Mouse (Mus musculus) hindbrain, embryonic 11.5 days (tissue): ENCODE measurements at regions not wholly inside any gene's neighbourhood (a gene's known extent, or its start where the extent isn't known, plus 50 kb on each side); places are given as distances from the start of the nearest gene placed in this dataset.
A peak's percentile ranks its signal among the peaks of the same experiment; 100 is the strongest.

Experiments used
- ATAC-seq: fragments of 200-750 bp; cut with Nextera tagmentation; 2 replicates; pipeline ENCODE4 v1.8.0; 2017; ENCODE audit warnings: mild to moderate bottlenecking, moderate TSS enrichment, moderate library complexity; ENCODE audit not compliant: low FRiP score
- DNase-seq: peaks from one replicate; pipeline ENCODE4 v3.0.0-alpha.2; 2015; ENCODE audit warnings: low spot score
- H3K27ac ChIP-seq: fragments of 300-500 bp; sonication (generic); 2 replicates; pipeline ENCODE4 v1.5.1; 2014; ENCODE audit warnings: mild to moderate bottlenecking, low read depth, low read length
- H3K27me3 ChIP-seq: fragments of 300-500 bp; sonication (generic); 2 replicates; pipeline ENCODE4 v1.6.1; 2014; ENCODE audit warnings: mild to moderate bottlenecking, low read length, moderate library complexity, mixed read lengths; ENCODE audit not compliant: control insufficient read depth, insufficient read depth
- H3K36me3 ChIP-seq: fragments of 300-500 bp; sonication (generic); 2 replicates; pipeline ENCODE4 v1.6.1; 2014; ENCODE audit warnings: mild to moderate bottlenecking, low read length, moderate library complexity, mixed read lengths; ENCODE audit not compliant: control insufficient read depth, insufficient read depth
- H3K4me1 ChIP-seq: fragments of 300-500 bp; sonication (generic); replicated peaks from 2 replicates; pipeline ENCODE4 v1.6.1; 2014; ENCODE audit warnings: low read length, mixed read lengths; ENCODE audit not compliant: control insufficient read depth, insufficient read depth
- H3K4me2 ChIP-seq: fragments of 300-500 bp; sonication (generic); replicated peaks from 2 replicates; pipeline ENCODE4 v1.6.1; 2014; ENCODE audit warnings: mild to moderate bottlenecking, low read depth, low read length
- H3K4me3 ChIP-seq: fragments of 300-500 bp; sonication (generic); 2 replicates; pipeline ENCODE4 v1.5.1; 2014; ENCODE audit warnings: low read depth, low read length
- H3K9ac ChIP-seq: fragments of 300-500 bp; sonication (generic); 2 replicates; pipeline ENCODE4 v1.6.1; 2014; ENCODE audit warnings: low read depth, low read length
- H3K9me3 ChIP-seq: fragments of 300-500 bp; sonication (generic); 2 replicates; pipeline ENCODE4 v1.6.1; 2016; ENCODE audit warnings: low read length; ENCODE audit not compliant: control insufficient read depth
- WGBS: fragments of 180-500 bp; shearing (Covaris S2); extraction: QIAGEN DNeasy Blood & Tissue Kit; methylation state at CpG from one replicate; pipeline ENCODE4 v1.1.7; 2014; 5-methylcytosine and 5-hydroxymethylcytosine counted together

- no peak overlapping the region for H3K27ac ChIP-seq
Measured at GRCm38 (mm10) chr8:91853803-91854202, 51.9 kb upstream of the Irx3 start.

GRCm38 (mm10) chr8:91853336-91853735, 51.5 kb upstream of the Irx3 start:
- no peak overlapping the region for H3K4me3 ChIP-seq
- no peak overlapping the region for H3K27ac ChIP-seq
- no peak overlapping the region for H3K4me2 ChIP-seq
- 69% methylated on average over 4 of the region's 4 CpGs for WGBS
- H3K9ac ChIP-seq: no peak overlapping the region
- no peak for ATAC-seq
- H3K36me3 ChIP-seq: no peaks in the 10 kb centered on the region
- no peaks in the 10 kb centered on the region for H3K9me3 ChIP-seq
- H3K4me1 ChIP-seq: 0 out of 2 replicates have a peak, but pooled peaks cover 2% of the 10 kb centered on the region
- DNase-seq: no peak
- H3K27me3 ChIP-seq: peaks cover 7% of the 10 kb centered on the region; the same call in 1 of the 2 replicates

More at GRCm38 (mm10) chr8:91853803-91854202, 51.9 kb upstream of the Irx3 start:
- no peaks in the 10 kb centered on the region for H3K9me3 ChIP-seq
- no peak overlapping the region for H3K4me3 ChIP-seq
- no peak overlapping the region for H3K4me2 ChIP-seq
- 17% methylated on average over 2 of the region's 2 CpGs for WGBS
- H3K36me3 ChIP-seq: no peaks in the 10 kb centered on the region
- peaks cover 7% of the 10 kb centered on the region; the same call in 1 of the 2 replicates for H3K27me3 ChIP-seq
- ATAC-seq: no peak
- H3K4me1 ChIP-seq: 0 out of 2 replicates have a peak, but pooled peaks cover 2% of the 10 kb centered on the region
- no peak overlapping the region for H3K9ac ChIP-seq
- DNase-seq: peak; percentile 34
